Mouse (Mus musculus) macrophage (primary cell): Measurements from ENCODE around the gene Ccdc155. TPM values are rescaled to one million over a fixed set of nuclear protein-coding genes. Genes with fewer than 3 reads are reported as not detected.

Experiments
- H3K27ac ChIP-seq: fragments of 350-480 bp; formaldehyde crosslinking; 2 replicates; pipeline ENCODE4 v1.9.0; 2021
- H3K36me3 ChIP-seq: fragments of 350-480 bp; formaldehyde crosslinking; 2 replicates; pipeline ENCODE4 v1.9.0; 2021; ENCODE audit errors: inconsistent target
- H3K4me3 ChIP-seq: fragments of 350-480 bp; formaldehyde crosslinking; 2 replicates; pipeline ENCODE4 v1.9.0; 2021; ENCODE audit errors: inconsistent target
- H3K79me2 ChIP-seq: fragments of 350-480 bp; formaldehyde crosslinking; 2 replicates; pipeline ENCODE4 v1.9.0; 2021; ENCODE audit errors: inconsistent target
- WGBS: methylation state at CpG from one replicate; pipeline ENCODE4 v1.1.7; 2026; ENCODE audit warnings: inconsistent platforms; ENCODE audit not compliant: missing documents; 5-methylcytosine and 5-hydroxymethylcytosine counted together
- polyA plus RNA-seq: library from polyadenylated mRNA; stranded (reverse); fragments of 250-400 nt; gene quantifications from 3 replicates; pipeline ENCODE4 v1.2.4, GENCODE M21; 2018; ENCODE audit warnings: inconsistent platforms
- total RNA-seq, 78 experiments: library from RNA; depleted of rRNA; stranded (reverse); fragments of 250-400 nt; gene quantifications; 1 replicate in 9 of 78; 2 replicates in 24 of 78; 3 replicates in 43 of 78; 4 replicates in 2 of 78; pipeline ENCODE4 v1.2.4; 2018; ENCODE audit warnings: inconsistent platforms in 56 of 78

The Ccdc155 gene
- under 1 TPM in 5 of 26 experiments, not detected in 21; 0.30 to 0.36 (median 0.33) TPM for total RNA-seq (2018; cell fraction: chromatin; rRNA removed)
- under 1 TPM in 3 of 26 experiments, not detected in 23; 0.04 to 0.07 (median 0.06) TPM for total RNA-seq (2018; cell fraction: cytosol; rRNA removed)
- total RNA-seq (2018; cell fraction: nucleus; rRNA removed): under 1 TPM in 1 of 26 experiments, not detected in 25; 0.29 TPM
- polyA plus RNA-seq: not detected in 3 replicates

DNA sequence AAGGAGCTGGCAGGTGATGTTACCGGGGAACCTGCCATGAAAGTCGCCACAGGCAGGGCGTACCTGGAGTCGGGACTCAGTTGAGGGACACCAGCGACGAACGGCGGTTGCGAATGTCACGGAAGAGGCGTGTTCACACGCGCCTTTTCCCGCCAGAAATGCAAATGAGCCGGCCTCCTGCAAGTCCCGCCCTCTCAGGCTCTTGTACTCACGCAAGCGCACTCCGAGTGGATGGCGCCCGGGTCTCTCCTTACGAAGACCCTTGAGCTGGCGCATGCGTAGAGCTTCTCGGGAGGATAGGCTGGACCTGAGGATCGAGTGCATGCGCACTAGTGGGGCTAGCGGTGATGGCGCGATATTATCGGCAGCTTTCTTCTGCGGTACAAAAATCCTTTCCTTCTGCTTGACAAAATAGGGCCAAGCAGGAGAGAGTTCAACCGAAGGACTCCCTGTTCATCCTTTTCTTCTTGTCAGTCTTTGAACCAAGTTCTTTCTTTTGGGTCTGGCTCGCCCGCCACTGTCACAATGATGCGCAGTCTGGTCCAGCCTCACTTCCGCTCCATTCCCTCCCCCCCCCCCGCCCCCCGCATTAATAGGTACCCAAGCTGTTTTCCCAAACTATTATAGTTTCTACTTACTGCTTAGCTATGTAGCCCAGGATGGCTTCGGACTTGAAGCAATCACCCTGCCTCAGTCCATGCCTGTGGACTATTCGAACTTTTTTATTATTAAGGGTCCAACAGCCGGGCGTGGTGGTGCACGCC is at the start of gene Ccdc155:
Ccdc155 (minus strand) TSS at position 513 of the 764 bp plus-strand sequence.
- Histone ChIP-seq H3K36me3 (no peaks in the 10 kb centered on the region), H3K79me2 (no peaks in the 10 kb centered on the region), H3K27ac (no peak within 1 kb of the TSS), H3K4me3 (peak within 1 kb of the TSS; percentile 29)
- 5% methylated on average over 41 of the region's 44 CpGs for WGBS

DNA sequence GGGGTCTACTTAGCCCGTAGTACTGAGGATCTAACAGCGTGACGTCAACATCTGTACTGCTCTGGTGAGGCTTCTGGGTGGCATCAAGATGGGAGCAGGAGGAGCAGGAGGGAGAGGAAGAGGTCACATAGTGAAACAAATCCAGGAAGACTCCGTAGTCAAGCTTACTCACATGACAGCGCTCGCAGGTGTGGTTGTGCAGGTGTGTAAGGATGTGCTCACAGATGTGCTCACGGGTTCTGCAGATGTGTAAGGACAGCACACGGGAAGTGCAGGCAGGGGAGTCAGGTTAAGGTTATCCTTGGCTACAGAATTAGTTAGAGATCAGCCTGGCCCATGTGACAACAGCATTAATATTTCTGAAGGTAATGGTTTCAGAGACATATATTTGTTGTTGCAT is 49.1 kb upstream of the Ccdc155 start:
- Histone ChIP-seq H3K27ac (no peak overlapping the region), H3K36me3 (no peaks in the 10 kb centered on the region), H3K4me3 (no peak overlapping the region), H3K79me2 (no peaks in the 10 kb centered on the region)
- 95% methylated on average over 8 of the region's 8 CpGs for WGBS

DNA sequence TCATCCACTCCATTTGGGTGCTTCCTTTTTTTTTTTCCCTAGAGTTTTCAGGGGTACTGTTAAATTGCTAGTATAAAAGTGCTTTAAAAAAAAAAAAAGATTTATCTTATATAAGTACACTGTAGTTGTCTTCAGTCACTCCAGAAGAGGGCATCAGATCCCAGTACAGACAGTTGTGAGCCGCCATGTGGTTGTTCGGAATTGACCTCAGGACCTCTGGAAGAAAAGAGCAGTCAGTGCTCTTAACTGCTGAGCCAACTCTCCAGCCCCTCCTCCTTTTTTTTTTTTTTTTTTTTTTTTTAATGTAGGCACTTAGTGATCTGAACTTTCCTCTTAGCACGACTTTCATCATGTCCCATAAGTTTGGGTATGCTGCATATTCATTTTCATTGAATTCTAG is 43.0 kb upstream of the Ccdc155 start:
- WGBS: 26% methylated on average over 2 of the region's 3 CpGs
- no peaks in the 10 kb centered on the region for H3K36me3 ChIP-seq
- H3K4me3 ChIP-seq: no peak overlapping the region
- no peak overlapping the region for H3K27ac ChIP-seq
- no peaks in the 10 kb centered on the region for H3K79me2 ChIP-seq

DNA sequence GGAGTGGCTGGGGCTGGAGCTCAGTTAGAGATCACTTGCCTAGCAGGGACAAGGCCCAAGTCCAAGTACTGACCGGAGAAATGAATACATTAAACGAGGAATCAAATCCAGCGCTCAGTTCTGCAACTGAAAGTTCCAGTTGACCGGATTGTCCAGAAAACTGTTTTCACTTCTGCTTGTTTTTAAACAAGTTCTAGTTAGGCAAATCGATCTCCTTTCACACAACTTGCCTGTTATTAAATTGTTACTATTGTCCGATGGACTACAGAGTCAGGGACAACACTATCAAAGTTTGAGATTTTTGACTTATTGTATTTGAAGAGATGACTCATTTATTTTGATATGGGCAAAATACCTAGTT is 36.7 kb upstream of the Ccdc155 start:
- Histone ChIP-seq H3K79me2 (no peaks in the 10 kb centered on the region), H3K27ac (no peak overlapping the region), H3K4me3 (no peak overlapping the region), H3K36me3 (no peaks in the 10 kb centered on the region; the same call in 1 of the 2 replicates)
- WGBS: 72% methylated on average over 6 of the region's 6 CpGs

DNA sequence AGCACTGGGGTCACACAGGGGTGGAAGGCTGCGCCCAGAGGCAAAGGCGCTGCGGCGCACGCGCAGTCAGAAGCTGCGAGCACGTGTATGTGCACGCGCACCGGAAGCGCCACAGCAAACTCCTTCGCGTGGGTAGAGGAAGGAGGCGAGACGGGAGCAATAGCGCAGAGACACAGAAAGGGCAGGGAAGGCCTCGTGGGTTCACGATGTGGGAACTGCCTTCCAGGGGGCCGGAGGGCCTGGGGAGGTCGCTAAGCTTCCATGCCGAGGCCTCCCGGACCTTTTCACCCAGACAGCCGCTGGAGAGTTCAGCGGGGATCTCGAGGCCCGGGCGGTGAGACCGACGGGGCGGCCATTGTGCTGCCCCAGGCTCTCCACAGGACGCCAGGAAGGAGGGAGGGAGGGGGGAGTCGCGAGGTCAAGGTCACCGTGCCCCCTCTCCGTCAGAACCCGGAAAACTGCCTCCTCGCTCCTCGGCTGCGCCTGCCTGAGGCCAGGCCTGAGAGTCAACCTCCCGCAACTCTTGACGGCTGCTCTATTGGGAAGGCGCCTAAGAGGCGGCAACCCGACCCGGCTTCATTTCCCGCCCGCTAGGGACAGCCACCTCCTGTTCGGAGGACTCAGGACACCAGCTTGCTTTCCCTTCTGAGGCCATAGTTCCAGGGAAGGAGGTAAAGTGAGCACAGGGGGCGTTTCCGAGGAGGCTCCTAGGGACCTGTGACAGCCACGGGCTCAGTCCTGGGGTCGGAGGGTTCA is 36.1 kb upstream of the Ccdc155 start, which contains the start of gene Slc6a16:
Slc6a16 (plus strand) TSS at position 453 of the 756 bp plus-strand sequence.
- Histone ChIP-seq H3K4me3 (no peak within 1 kb of the TSS), H3K36me3 (peaks cover 4% of the 10 kb centered on the region; the same call in 1 of the 2 replicates), H3K27ac (no peak within 1 kb of the TSS), H3K79me2 (no peaks in the 10 kb centered on the region)
- 93% methylated on average over 41 of the region's 53 CpGs for WGBS

DNA sequence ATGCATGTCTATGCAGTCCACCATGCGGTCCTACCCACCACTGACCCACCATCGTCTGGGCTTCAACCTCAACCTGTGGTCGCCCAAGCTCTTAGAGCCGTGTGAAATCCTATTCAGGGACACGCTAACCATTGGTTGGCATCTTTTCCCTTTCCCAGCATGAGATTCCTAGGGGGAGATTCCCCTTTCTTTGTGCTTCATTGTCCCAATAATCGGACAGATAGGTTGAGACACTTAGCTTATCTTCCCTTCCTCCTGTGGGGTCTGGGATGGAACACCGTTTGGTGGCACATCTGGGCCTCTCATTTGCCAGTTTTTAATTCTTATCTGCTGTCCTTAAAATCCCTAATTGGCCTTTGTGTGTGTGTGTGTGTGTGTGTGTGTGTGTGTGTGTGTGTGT is 35.4 kb upstream of the Ccdc155 start:
- no peak overlapping the region for H3K4me3 ChIP-seq
- H3K36me3 ChIP-seq: peaks cover 11% of the 10 kb centered on the region; the same call in 1 of the 2 replicates
- 94% methylated on average over 7 of the region's 7 CpGs for WGBS
- no peak overlapping the region for H3K27ac ChIP-seq
- no peaks in the 10 kb centered on the region for H3K79me2 ChIP-seq

DNA sequence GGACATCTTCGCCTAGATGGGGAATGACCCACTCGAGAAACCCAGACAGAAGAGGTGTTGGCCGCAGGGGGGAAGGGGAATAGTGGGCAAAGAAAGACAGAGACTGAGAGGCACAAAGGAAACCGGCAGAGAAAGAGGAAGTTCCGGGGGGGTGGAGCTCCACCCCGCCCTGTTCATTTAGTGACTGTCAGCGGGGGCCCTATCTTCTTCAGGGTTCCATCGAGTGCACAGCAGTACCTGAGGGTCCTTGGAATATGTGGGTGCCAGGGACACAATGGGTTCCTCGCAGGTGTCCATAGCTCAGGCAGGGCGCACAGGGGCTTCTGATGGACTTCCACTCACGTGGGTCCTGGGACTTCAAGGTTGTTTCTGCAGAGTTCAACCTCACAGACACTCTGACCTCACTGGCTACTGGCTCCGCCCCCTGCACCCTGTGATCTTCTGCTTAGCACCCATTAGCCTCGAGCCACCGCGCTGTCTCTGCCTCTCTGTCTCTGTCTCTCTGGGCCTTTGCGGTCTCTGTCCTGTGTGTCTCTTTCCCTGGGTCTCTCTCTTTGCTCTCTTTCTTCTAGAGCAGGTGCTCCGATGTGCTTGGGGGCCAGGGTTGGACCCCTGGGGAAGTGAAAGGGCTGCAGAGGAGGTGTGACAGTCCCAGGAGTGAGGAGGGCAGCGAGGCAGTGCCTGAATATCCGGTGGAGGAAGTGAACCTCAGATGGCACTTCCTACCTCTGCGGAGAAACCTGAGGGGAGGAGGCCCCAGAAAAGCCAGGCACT is 34.2 kb upstream of the Ccdc155 start, which contains the start of gene Cd37:
Cd37 (minus strand) TSS at position 393 of the 774 bp plus-strand sequence.
- Histone ChIP-seq H3K4me3 (peak within 1 kb of the TSS; percentile 79), H3K27ac (peak within 1 kb of the TSS; percentile 96), H3K36me3 (peaks cover 13% of the 10 kb centered on the region; the same call in 1 of the 2 replicates), H3K79me2 (no peaks in the 10 kb centered on the region)
- WGBS: 4% methylated on average over 20 of the region's 20 CpGs

DNA sequence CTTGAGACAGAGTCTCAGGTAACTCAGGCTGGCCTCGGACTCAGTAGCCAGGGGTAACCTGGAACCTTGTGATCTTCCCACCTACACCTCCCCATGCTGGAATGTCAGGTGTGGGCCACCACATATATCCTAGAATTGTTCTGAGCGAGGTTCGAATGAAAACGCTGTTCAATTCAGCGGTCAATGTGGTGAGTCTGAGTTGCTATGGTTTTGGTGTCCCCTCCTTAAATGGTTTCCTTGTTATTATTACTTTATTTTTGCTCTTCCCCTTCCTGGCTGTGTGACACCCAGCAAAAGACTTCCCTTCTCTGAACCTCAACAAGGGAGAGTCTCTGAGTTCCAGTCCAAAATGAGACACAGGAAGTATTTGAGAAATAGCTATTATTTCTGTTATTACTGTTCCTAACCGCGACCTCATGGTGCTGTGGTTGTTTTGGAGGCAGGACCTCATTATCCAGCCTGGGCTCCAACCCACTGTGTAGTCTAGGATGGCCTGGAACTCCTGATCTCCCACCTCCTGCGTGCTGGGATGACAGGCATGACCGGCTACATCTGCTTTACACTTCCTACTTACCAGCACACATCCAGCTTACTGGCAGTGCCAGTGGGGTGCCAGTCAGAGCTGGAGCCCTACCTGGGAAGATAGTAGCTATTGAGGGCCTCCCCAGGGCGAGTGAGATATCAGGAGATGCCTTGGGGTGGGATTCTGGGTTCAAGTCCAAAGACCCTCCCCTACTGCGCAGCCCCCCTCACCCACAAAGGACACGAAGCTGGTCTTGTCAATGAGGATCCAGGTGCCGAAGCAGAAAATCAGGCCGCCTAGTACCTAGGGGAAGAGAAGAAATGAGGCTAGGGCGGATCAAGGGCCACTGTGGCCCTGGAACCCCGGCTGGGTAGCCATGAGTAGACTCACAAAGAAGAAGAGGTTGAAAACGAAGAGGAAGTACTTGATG is 33.3 kb upstream of the Ccdc155 start:
- Histone ChIP-seq H3K79me2 (no peaks in the 10 kb centered on the region), H3K4me3 (peak overlapping the region; percentile 79), H3K27ac (peak overlapping the region; percentile 96), H3K36me3 (peaks cover 19% of the 10 kb centered on the region; the same call in 1 of the 2 replicates)
- WGBS: 17% methylated on average over 17 of the region's 17 CpGs

DNA sequence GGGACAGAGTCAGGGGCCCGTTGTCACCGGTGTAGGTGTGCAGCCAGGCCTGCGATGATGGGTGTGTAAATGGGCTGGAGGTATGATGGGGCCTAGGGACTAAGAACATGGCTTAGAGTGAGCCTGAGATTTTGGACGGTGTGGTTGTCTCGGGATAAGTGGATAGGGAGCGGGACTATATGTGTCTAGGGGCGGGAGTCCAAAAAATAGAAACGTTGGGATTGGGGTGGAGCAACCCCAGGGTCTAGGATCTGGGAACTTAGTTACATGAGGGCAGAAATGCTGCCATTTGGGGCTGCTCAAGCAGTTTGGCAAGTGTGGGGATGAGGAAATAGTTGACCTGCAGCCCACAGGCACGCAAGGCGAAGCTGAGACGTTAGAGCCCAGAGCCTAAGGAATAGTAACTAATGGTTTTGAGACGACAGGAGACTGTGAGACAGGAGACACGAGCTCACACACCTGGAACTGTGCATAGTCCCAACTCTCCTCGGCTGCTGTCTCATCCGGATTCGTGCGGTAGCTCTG is 31.0 kb upstream of the Ccdc155 start:
- Histone ChIP-seq H3K4me3 (no peak overlapping the region), H3K27ac (no peak overlapping the region), H3K79me2 (no peaks in the 10 kb centered on the region), H3K36me3 (peaks cover 19% of the 10 kb centered on the region; the same call in 1 of the 2 replicates)
- WGBS: 86% methylated on average over 16 of the region's 17 CpGs

DNA sequence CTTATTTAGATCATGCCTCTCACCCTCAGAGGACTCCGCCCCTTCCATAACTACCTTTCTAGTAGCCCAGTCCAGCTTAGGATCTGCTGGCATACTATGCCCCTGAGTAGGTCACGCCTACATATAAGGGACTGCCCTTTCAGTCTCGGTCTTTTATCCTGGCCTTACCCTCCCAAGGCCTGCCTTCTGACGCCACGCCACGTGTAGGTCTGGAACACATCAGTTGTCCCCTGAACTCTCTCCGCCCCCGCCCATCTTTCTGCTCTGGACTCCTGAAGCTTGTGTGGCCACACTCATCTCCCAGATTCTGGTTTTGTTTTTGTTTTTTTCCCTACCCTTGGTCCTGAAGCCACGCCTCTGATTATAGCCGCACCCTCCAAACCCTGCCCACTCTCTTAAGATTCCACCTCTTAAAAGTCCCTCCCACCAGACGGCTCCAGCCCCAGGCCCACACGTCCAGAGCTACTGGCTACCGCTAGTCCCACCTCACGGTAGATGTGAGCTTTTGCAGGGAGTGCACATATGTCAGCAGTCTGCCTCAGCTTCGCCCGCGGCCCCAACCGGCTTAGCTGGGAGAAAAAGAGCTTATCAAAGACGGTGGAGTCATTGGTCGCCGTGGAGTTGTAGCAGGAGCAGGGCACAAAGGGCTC is 30.4 kb upstream of the Ccdc155 start:
- peaks cover 19% of the 10 kb centered on the region; the same call in 1 of the 2 replicates for H3K36me3 ChIP-seq
- WGBS: 95% methylated on average over 20 of the region's 21 CpGs
- H3K79me2 ChIP-seq: no peaks in the 10 kb centered on the region
- no peak overlapping the region for H3K27ac ChIP-seq
- no peak overlapping the region for H3K4me3 ChIP-seq

DNA sequence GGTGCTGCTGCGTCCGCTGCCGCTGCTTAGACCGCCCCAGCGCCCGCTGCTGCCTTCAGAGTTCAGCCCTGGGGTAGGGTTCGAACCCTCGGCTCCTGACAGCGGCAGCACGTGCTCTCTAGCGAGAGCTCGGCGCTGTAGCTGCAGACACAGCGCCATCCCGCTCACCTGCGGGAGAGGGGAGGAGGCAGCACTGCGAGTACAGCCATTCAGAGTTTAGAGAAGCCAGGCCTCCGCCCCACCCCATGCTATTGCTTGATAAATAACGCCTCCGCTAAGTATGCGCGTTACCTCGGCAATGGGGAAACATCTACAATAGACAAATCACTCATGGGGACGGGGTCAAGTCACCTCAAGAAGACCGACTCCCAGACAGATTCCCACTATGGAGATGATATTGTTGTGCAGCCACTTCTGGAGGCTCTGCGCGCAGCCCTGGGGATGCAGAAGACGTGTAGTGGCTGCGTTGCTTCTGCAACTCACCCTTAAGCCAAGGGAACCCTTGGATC is 29.7 kb upstream of the Ccdc155 start:
- Histone ChIP-seq H3K79me2 (no peaks in the 10 kb centered on the region), H3K4me3 (no peak overlapping the region), H3K36me3 (peaks cover 19% of the 10 kb centered on the region; the same call in 1 of the 2 replicates), H3K27ac (no peak overlapping the region)
- 94% methylated on average over 23 of the region's 29 CpGs for WGBS

DNA sequence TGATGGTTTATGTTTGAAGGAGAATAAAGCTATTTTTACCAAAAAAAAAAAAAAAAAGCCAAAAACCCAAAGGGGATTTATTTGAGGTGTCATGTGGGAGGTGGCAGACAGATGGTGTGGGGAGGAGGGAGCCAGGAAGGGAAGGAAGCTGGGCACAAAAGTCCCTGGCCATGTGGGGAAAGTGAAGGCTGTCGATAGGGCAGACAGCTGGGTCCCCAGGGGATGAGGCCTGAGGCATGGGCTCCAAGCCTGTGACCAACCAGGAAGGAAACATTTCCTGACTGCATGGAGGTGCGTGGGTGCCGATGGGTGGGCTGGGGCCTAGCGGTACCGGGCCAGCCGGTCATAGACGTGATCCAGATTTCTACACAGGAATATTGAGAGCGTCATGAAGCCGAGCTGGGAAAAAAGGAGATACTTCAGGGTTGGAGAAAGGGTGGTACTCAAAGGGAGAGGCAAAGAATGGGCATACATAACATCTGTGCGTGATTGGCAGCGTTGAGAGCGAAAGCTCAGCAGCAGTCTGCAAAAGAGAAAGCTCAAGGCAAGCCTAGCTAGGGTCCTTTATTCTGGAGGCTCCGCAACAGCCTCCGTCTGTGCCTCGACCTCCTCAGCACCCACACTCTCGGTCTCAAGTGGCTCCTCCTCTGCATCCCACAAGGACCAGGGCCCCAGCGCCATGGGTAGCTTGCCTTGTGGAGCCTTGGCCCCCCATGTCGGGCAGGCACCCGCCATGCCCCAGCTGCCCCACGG is 29.1 kb upstream of the Ccdc155 start:
- Histone ChIP-seq H3K79me2 (no peaks in the 10 kb centered on the region), H3K27ac (no peak overlapping the region), H3K36me3 (peaks cover 19% of the 10 kb centered on the region; the same call in 1 of the 2 replicates), H3K4me3 (no peak overlapping the region)
- WGBS: 61% methylated on average over 15 of the region's 20 CpGs
